Comparison of ENCODE assay signal across 16 mouse cellular contexts in the genomic region with DNA sequence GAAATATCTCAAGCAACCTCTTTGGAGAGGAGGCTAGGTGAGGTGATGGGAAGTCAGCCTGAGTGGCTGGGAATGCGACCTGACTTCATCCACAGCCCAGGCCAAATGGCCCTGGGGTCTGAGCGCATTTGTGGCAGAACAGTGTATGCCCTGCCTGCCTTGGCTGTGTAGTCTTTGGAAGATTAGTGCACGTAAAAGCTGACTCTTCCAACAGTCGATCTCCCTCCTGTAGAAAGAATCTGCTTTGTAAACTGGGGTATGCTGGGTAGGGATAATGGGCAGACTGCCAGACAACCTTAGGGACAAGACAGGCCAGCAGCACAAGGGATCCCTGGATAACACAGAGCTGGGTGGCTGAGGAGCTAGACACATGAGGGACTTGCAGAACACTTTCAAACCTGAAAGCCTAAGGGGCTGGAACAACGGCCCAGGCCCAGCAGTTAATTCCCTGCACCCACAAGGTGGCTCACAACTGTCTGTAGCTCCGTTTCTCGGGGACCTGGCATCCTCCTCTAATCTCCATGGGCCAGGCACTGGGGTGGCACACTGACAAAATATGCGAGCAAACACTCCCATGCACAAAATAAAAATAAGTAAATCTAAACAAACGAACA. TPM values are rescaled to one million over a fixed set of nuclear protein-coding genes. Genes with fewer than 3 reads are reported as not detected.
A peak's percentile ranks its signal among the peaks of the same experiment; 100 is the strongest.
DNase-seq lines count a peak whose midpoint lies in the region; ATAC-seq lines count a peak whose summit lies in the region.
"Had no signal": no experiment of that assay in that cellular context is flagged by ENCODE, and none has a peak within 500 bp of the region (broad histone marks: within the 10 kb centered on the region; RNA-seq: fewer than 3 reads in every experiment).

No protein-coding gene starts in this region.

- no peak overlapping the region for H3K9ac ChIP-seq in forebrain, embryonic 13.5 days
- no peak overlapping the region for H3K9ac ChIP-seq in forebrain, embryonic 16.5 days (replicated peaks; ENCODE audit: low read depth, low read length)
- H3K9ac ChIP-seq in midbrain, embryonic 15.5 days: no peak overlapping the region
- H3K9ac ChIP-seq: heart, embryonic 13.5 days; liver, embryonic 12.5 days; lung, embryonic 14.5 days; midbrain, embryonic 12.5 days; neural tube, embryonic 15.5 days had no signal

- H3K36me3 ChIP-seq in forebrain, embryonic 13.5 days (ENCODE audit: poor library complexity, severe bottlenecking): 0 out of 2 replicates have a peak, but pooled peaks cover 12% of the 10 kb centered on the region
- no peaks in the 10 kb centered on the region for H3K36me3 ChIP-seq in forebrain, embryonic 16.5 days (ENCODE audit: control insufficient read depth, insufficient read depth)
- H3K36me3 ChIP-seq in midbrain, embryonic 10.5 days: peaks cover 15% of the 10 kb centered on the region; the same call in 1 of the 2 replicates
- no peaks in the 10 kb centered on the region for H3K36me3 ChIP-seq in midbrain, embryonic 15.5 days (replicated peaks)

- no peak for DNase-seq in midbrain, embryonic 10.5 days (ENCODE audit: low spot score)
- peak; percentile 64 for DNase-seq in cerebellum, adult 9-11 months
- DNase-seq in neural tube, embryonic 10.5 days (ENCODE audit: extremely low spot score, low spot score): no peak
- no peak for DNase-seq in adrenal gland, adult 8-10 months
- DNase-seq: lung, embryonic 14.5 days had no signal

- 70% methylated on average over 9 of the region's 9 CpGs for WGBS in forebrain, embryonic 13.5 days
- WGBS in forebrain, embryonic 16.5 days: 67% methylated on average over 9 of the region's 9 CpGs
- WGBS in midbrain, embryonic 10.5 days: 71% methylated on average over 9 of the region's 9 CpGs
- 64% methylated on average over 9 of the region's 9 CpGs for WGBS in midbrain, embryonic 15.5 days

- no peaks in the 10 kb centered on the region for H3K27me3 ChIP-seq in forebrain, embryonic 13.5 days
- no peaks in the 10 kb centered on the region for H3K27me3 ChIP-seq in forebrain, embryonic 16.5 days (replicated peaks; ENCODE audit: control insufficient read depth, insufficient read depth, low read length)
- no peaks in the 10 kb centered on the region for H3K27me3 ChIP-seq in midbrain, embryonic 10.5 days (ENCODE audit: low read depth, poor library complexity, severe bottlenecking)
- no peaks in the 10 kb centered on the region for H3K27me3 ChIP-seq in midbrain, embryonic 15.5 days (replicated peaks)
- H3K27me3 ChIP-seq: heart, embryonic 13.5 days; liver, embryonic 12.5 days; midbrain, embryonic 12.5 days; neural tube, embryonic 15.5 days; Patski had no signal

- peaks cover 29% of the 10 kb centered on the region for H3K4me1 ChIP-seq in forebrain, embryonic 13.5 days
- peaks cover 20% of the 10 kb centered on the region for H3K4me1 ChIP-seq in forebrain, embryonic 16.5 days (replicated peaks; ENCODE audit: control insufficient read depth, insufficient read depth, low read length)
- H3K4me1 ChIP-seq in midbrain, embryonic 10.5 days: peaks cover 38% of the 10 kb centered on the region
- peaks cover 31% of the 10 kb centered on the region for H3K4me1 ChIP-seq in midbrain, embryonic 15.5 days

- H3K9me3 ChIP-seq in forebrain, embryonic 13.5 days (replicated peaks): no peaks in the 10 kb centered on the region
- no peaks in the 10 kb centered on the region for H3K9me3 ChIP-seq in forebrain, embryonic 16.5 days (ENCODE audit: control insufficient read depth, low read length)
- H3K9me3 ChIP-seq in midbrain, embryonic 10.5 days (replicated peaks): no peaks in the 10 kb centered on the region
- no peaks in the 10 kb centered on the region for H3K9me3 ChIP-seq in midbrain, embryonic 15.5 days
- H3K9me3 ChIP-seq: heart, embryonic 13.5 days; liver, embryonic 12.5 days; midbrain, embryonic 12.5 days; neural tube, embryonic 15.5 days had no signal

- H3K4me3 ChIP-seq in forebrain, embryonic 13.5 days: no peak overlapping the region
- no peak overlapping the region for H3K4me3 ChIP-seq in forebrain, embryonic 16.5 days (replicated peaks; ENCODE audit: low read length)
- H3K4me3 ChIP-seq in midbrain, embryonic 10.5 days: no peak overlapping the region
- no peak overlapping the region for H3K4me3 ChIP-seq in midbrain, embryonic 15.5 days
- H3K4me3 ChIP-seq: heart, embryonic 13.5 days; liver, embryonic 12.5 days; midbrain, embryonic 12.5 days; neural tube, embryonic 15.5 days had no signal

- no peak overlapping the region for H3K4me2 ChIP-seq in forebrain, embryonic 13.5 days
- no peak overlapping the region for H3K4me2 ChIP-seq in forebrain, embryonic 16.5 days (ENCODE audit: low read length)
- H3K4me2 ChIP-seq in midbrain, embryonic 15.5 days: no peak overlapping the region
- H3K4me2 ChIP-seq: heart, embryonic 13.5 days; liver, embryonic 12.5 days; lung, embryonic 14.5 days; midbrain, embryonic 12.5 days; neural tube, embryonic 15.5 days had no signal

- H3K27ac ChIP-seq in forebrain, embryonic 13.5 days: 0 out of 2 replicates have a peak overlapping the region, but pooled peaks have one; percentile 22
- no peak overlapping the region for H3K27ac ChIP-seq in forebrain, embryonic 16.5 days (ENCODE audit: low read length)
- peak overlapping the region; percentile 57; the same call in 1 of the 2 replicates for H3K27ac ChIP-seq in midbrain, embryonic 10.5 days (replicated peaks)
- no peak overlapping the region for H3K27ac ChIP-seq in midbrain, embryonic 15.5 days
- H3K27ac ChIP-seq: heart, embryonic 13.5 days; liver, embryonic 12.5 days; macrophage; midbrain, embryonic 12.5 days; neural tube, embryonic 15.5 days had no signal

- ATAC-seq in forebrain, embryonic 13.5 days: no peak
- no peak for ATAC-seq in forebrain, embryonic 16.5 days
- ATAC-seq in midbrain, embryonic 15.5 days (replicated peaks): no peak
- ATAC-seq: activated CD4-positive, CD25-positive, alpha-beta regulatory T cell, adult 4 months; intestine, postnatal 0 days; liver, embryonic 12.5 days; Patski had no signal

RNA-seq across cellular contexts. Expression of gene Ext2, which starts 38.3 kb away (rescaled TPM):
- 50.6 and 57.6 TPM in 2 replicates for polyA plus RNA-seq in forebrain, embryonic 13.5 days (2015; fragmentation: Nextera tagmentation; extraction: Ambion mirVana)
- 69.1 and 69.7 TPM in 2 replicates for polyA plus RNA-seq in forebrain, embryonic 16.5 days (2015; fragmentation: Nextera tagmentation; extraction: Ambion mirVana)
- polyA plus RNA-seq in midbrain, embryonic 10.5 days (2016; fragmentation: Nextera tagmentation; extraction: Ambion mirVana): 72.3 and 78.2 TPM in 2 replicates
- 76.4 and 79.4 TPM in 2 replicates for polyA plus RNA-seq in midbrain, embryonic 15.5 days (2015; fragmentation: Nextera tagmentation; extraction: Ambion mirVana)
- total RNA-seq in adrenal gland, adult 8-10 months (2022): 100 to 1,000 TPM in 3 of 4 experiments, 10 to 100 TPM in 1; 98.9 to 144 (median 104) TPM

Comparison
In these comparisons a context has a peak if more than half of its experiments do, and no peak if none do; other contexts are left out.
1. H3K27ac ChIP-seq: peak in forebrain, embryonic 13.5 days (single experiment) and midbrain, embryonic 10.5 days (single experiment); none in forebrain, embryonic 16.5 days (single experiment) and midbrain, embryonic 15.5 days (single experiment).